Mouse (Mus musculus) kidney, embryonic 15.5 days (tissue): ENCODE results near the gene Phlpp1. TPM values are rescaled to one million over a fixed set of nuclear protein-coding genes. Genes with fewer than 3 reads are reported as not detected.

Experiments
- ATAC-seq: fragments of 200-750 bp; cut with Nextera tagmentation; replicated peaks from 2 replicates; pipeline ENCODE4 v1.8.0; 2017; ENCODE audit warnings: moderate TSS enrichment; ENCODE audit not compliant: low FRiP score
- H3K27ac ChIP-seq: fragments of 300-500 bp; sonication (generic); 2 replicates; pipeline ENCODE4 v1.5.1; 2015; ENCODE audit warnings: mild to moderate bottlenecking, inconsistent platforms
- H3K27me3 ChIP-seq: fragments of 300-500 bp; sonication (generic); 2 replicates; pipeline ENCODE4 v1.6.1; 2015; ENCODE audit warnings: inconsistent platforms
- H3K36me3 ChIP-seq: fragments of 300-500 bp; sonication (generic); 2 replicates; pipeline ENCODE4 v1.6.1; 2015; ENCODE audit warnings: inconsistent platforms
- H3K4me1 ChIP-seq: fragments of 300-500 bp; sonication (generic); 2 replicates; pipeline ENCODE4 v1.6.1; 2015; ENCODE audit warnings: inconsistent platforms
- H3K4me2 ChIP-seq: fragments of 300-500 bp; sonication (generic); 2 replicates; pipeline ENCODE4 v1.6.1; 2015; ENCODE audit warnings: moderate library complexity, mild to moderate bottlenecking, inconsistent platforms
- H3K4me3 ChIP-seq: fragments of 300-500 bp; sonication (generic); replicated peaks from 2 replicates; pipeline ENCODE4 v1.5.1; 2015; ENCODE audit warnings: mild to moderate bottlenecking, inconsistent platforms
- H3K9ac ChIP-seq: fragments of 300-500 bp; sonication (generic); 2 replicates; pipeline ENCODE4 v1.6.1; 2015; ENCODE audit warnings: mild to moderate bottlenecking, inconsistent platforms
- H3K9me3 ChIP-seq: fragments of 300-500 bp; sonication (generic); replicated peaks from 2 replicates; pipeline ENCODE4 v1.6.1; 2016; ENCODE audit warnings: inconsistent platforms
- WGBS: fragments of 180-500 bp; shearing (Covaris S2); methylation state at CpG from one replicate; pipeline ENCODE4 v1.1.7; 2015; ENCODE audit warnings: mixed read lengths; 5-methylcytosine and 5-hydroxymethylcytosine counted together
- polyA plus RNA-seq: library from polyadenylated mRNA; unstranded; fragments of >200 nt; fragmentation: Nextera tagmentation; extraction: Ambion mirVana; gene quantifications from 2 replicates; pipeline ENCODE4 v1.2.1, GENCODE M21; 2015

Gene Phlpp1
- polyA plus RNA-seq, result 3.2 and 3.5 TPM in 2 replicates

- under 1% methylated on average over 86 of the region's 113 CpGs for WGBS
- Histone ChIP-seq H3K4me2 (peak within 1 kb of the TSS; percentile 77), H3K27me3 (no peaks in the 10 kb centered on the region), H3K9me3 (no peaks in the 10 kb centered on the region), H3K36me3 (no peaks in the 10 kb centered on the region), H3K4me1 (peaks cover 37% of the 10 kb centered on the region), H3K9ac (peak within 1 kb of the TSS; percentile 85), H3K27ac (peak within 1 kb of the TSS; percentile 88), H3K4me3 (peak within 1 kb of the TSS; percentile 87)
- peak; percentile 99 for ATAC-seq
These were observed at the start of gene Phlpp1 for GRCm38 (mm10) chr1:106171241-106172220. Gene Phlpp1 (plus strand): TSS chr1:106171752.

DNA sequence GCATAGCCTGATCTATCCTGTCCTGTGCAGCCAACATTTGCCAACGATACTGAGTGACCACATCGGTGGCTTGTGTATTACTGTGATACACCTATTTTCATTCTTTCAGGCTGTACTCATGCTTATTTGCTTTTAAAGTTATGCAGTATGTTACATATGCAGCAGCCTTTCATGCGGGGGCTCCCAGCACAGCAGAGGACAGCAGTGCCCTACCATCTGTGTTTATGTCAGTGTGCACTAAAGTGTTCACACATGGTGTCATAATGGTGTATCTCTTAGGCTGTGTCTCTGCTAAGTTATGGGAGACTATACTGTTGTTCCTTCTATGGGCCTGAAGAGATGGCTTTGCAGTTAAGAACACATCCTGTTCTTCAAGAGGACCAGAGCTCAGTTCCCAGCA is 45.0 kb upstream of the Phlpp1 start:
- Histone ChIP-seq H3K9me3 (no peaks in the 10 kb centered on the region), H3K9ac (no peak overlapping the region), H3K4me3 (no peak overlapping the region), H3K27ac (no peak overlapping the region), H3K27me3 (no peaks in the 10 kb centered on the region), H3K4me1 (no peaks in the 10 kb centered on the region), H3K4me2 (no peak overlapping the region), H3K36me3 (no peaks in the 10 kb centered on the region)
- WGBS, result 95% methylated on average over 3 of the region's 3 CpGs
- ATAC-seq, result no peak

DNA sequence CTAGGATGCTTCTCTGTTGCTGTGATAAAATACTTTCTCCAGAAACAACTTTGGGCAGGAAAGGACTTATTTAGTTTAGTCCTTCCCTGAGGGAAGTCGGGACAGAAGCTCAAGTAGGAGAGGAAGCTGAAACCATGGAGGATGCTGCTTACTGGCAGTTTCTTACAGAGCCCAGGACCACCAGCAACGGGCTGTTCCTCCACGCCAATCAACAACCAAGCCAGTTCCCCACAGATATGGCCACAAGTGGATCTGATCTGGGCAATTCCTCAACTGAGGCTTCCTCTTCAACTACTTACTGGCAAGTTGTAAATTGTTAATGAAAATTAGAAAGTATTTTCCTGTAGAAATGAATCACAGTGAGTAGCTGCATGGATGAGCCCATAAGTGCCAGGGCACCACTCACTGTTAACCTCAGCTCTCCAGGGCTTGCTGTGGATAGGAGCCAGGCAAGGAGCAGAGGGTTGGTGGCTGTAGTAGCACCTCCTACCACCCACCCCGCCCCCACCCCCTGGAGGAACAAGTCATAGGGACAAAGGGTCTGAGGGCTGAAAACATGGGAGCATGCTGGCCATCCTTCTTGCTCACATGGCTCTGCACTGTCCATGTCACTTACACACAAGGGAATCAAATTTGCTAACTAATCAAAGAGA is 39.7 kb upstream of the Phlpp1 start:
- Histone ChIP-seq H3K36me3 (no peaks in the 10 kb centered on the region), H3K9me3 (no peaks in the 10 kb centered on the region), H3K4me2 (no peak overlapping the region), H3K4me1 (0 out of 2 replicates have a peak, but pooled peaks cover 2% of the 10 kb centered on the region), H3K27ac (no peak overlapping the region), H3K9ac (no peak overlapping the region), H3K27me3 (no peaks in the 10 kb centered on the region), H3K4me3 (no peak overlapping the region)
- no peak for ATAC-seq
- 66% methylated on average over 4 of the region's 4 CpGs for WGBS

- Histone ChIP-seq H3K9me3 (no peaks in the 10 kb centered on the region), H3K4me2 (no peak overlapping the region), H3K4me1 (0 out of 2 replicates have a peak, but pooled peaks cover 2% of the 10 kb centered on the region), H3K9ac (no peak overlapping the region), H3K27me3 (no peaks in the 10 kb centered on the region), H3K27ac (no peak overlapping the region), H3K4me3 (no peak overlapping the region), H3K36me3 (no peaks in the 10 kb centered on the region)
- no peak for ATAC-seq
- WGBS, result 44% methylated on average over 4 of the region's 4 CpGs
These were observed 39.2 kb upstream of the Phlpp1 start for GRCm38 (mm10) chr1:106132350-106132700.

GRCm38 (mm10) chr1:106138691-106139090 is 32.9 kb upstream of the Phlpp1 start:
- no peak for ATAC-seq
- H3K27me3 ChIP-seq, result no peaks in the 10 kb centered on the region
- no peak overlapping the region for H3K4me3 ChIP-seq
- H3K36me3 ChIP-seq, result no peaks in the 10 kb centered on the region
- 95% methylated on average over 2 of the region's 2 CpGs for WGBS
- H3K4me1 ChIP-seq, result no peaks in the 10 kb centered on the region
- H3K9me3 ChIP-seq, result no peaks in the 10 kb centered on the region
- no peak overlapping the region for H3K27ac ChIP-seq
- H3K4me2 ChIP-seq, result no peak overlapping the region
- no peak overlapping the region for H3K9ac ChIP-seq

DNA sequence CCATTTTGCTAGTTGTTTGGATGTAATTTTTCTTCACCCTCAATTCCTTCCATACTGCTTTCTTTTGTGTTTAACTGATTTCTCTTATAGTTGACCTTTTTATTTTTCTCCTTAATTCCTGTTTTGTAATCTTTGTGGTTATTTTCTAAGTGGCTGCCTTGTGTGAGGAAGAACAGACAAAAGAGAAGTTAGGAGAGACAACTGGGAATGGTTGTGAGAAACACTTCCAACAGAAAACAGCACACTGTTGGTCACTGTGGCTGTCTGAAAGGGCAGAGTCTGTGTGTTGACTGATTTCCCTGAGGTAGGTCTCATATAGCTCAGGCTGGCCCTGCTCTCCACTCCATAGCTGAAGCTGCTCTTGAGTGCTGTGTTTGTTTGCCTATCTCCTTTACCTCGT is 32.4 kb upstream of the Phlpp1 start:
- no peak for ATAC-seq

GRCm38 (mm10) chr1:106142010-106142409 is 29.5 kb upstream of the Phlpp1 start:
- Histone ChIP-seq H3K4me1 (no peaks in the 10 kb centered on the region), H3K36me3 (no peaks in the 10 kb centered on the region), H3K4me3 (no peak overlapping the region), H3K27ac (no peak overlapping the region), H3K27me3 (no peaks in the 10 kb centered on the region), H3K4me2 (no peak overlapping the region), H3K9ac (no peak overlapping the region), H3K9me3 (no peaks in the 10 kb centered on the region)
- 83% methylated on average over 1 of the region's 1 CpGs for WGBS
- no peak for ATAC-seq

More for the DNA sequence above, 32.4 kb upstream of the Phlpp1 start:
- H3K9ac ChIP-seq, result no peak overlapping the region
- no peaks in the 10 kb centered on the region for H3K27me3 ChIP-seq
- H3K9me3 ChIP-seq, result no peaks in the 10 kb centered on the region
- H3K4me2 ChIP-seq, result no peak overlapping the region
- H3K27ac ChIP-seq, result no peak overlapping the region
- no peaks in the 10 kb centered on the region for H3K36me3 ChIP-seq
- H3K4me1 ChIP-seq, result no peaks in the 10 kb centered on the region
- H3K4me3 ChIP-seq, result no peak overlapping the region
- WGBS, result 68% methylated on average over 1 of the region's 1 CpGs

GRCm38 (mm10) chr1:106144534-106144933 is 27.0 kb upstream of the Phlpp1 start:
- ATAC-seq, result no peak
- Histone ChIP-seq H3K4me2 (no peak overlapping the region), H3K36me3 (no peaks in the 10 kb centered on the region), H3K4me3 (no peak overlapping the region), H3K27ac (no peak overlapping the region), H3K9ac (no peak overlapping the region), H3K4me1 (no peaks in the 10 kb centered on the region), H3K27me3 (no peaks in the 10 kb centered on the region), H3K9me3 (no peaks in the 10 kb centered on the region)
- WGBS, result 82% methylated on average over 2 of the region's 2 CpGs

DNA sequence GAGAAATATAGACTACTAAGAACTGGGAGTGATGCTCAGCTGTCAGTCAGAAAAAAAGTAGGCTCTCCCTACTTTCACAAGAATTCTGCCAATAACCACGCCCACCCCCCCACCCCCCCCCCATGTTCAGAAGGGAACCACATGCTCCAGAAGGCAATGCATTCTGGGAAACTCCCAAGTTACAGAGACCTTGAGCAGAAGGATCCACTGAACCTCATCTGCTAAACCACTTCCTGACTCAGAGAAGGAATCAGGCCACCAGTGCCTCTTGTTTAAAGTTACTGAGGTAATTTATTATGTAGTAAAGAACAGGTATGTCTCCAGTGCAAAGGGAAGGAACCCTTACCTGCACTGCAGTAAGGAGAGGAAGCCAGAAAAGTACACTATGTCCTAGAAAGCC is 26.5 kb upstream of the Phlpp1 start:
- H3K27ac ChIP-seq, result no peak overlapping the region
- H3K27me3 ChIP-seq, result no peaks in the 10 kb centered on the region
- no peaks in the 10 kb centered on the region for H3K36me3 ChIP-seq
- WGBS, result 62% methylated on average over 1 of the region's 1 CpGs
- no peaks in the 10 kb centered on the region for H3K9me3 ChIP-seq
- H3K4me3 ChIP-seq, result no peak overlapping the region
- no peaks in the 10 kb centered on the region for H3K4me1 ChIP-seq
- no peak overlapping the region for H3K4me2 ChIP-seq
- ATAC-seq, result no peak
- no peak overlapping the region for H3K9ac ChIP-seq

- no peak overlapping the region for H3K4me2 ChIP-seq
- no peak overlapping the region for H3K9ac ChIP-seq
- no peaks in the 10 kb centered on the region for H3K36me3 ChIP-seq
- no peaks in the 10 kb centered on the region for H3K27me3 ChIP-seq
- no peak overlapping the region for H3K27ac ChIP-seq
- no peak overlapping the region for H3K4me3 ChIP-seq
- no peaks in the 10 kb centered on the region for H3K4me1 ChIP-seq
- H3K9me3 ChIP-seq, result no peaks in the 10 kb centered on the region
- WGBS, result 62% methylated on average over 4 of the region's 4 CpGs
- no peak for ATAC-seq
These were observed 25.9 kb upstream of the Phlpp1 start for GRCm38 (mm10) chr1:106145565-106146190.

- Histone ChIP-seq H3K9me3 (no peaks in the 10 kb centered on the region), H3K27ac (no peak overlapping the region), H3K4me1 (no peaks in the 10 kb centered on the region), H3K36me3 (no peaks in the 10 kb centered on the region), H3K4me3 (no peak overlapping the region), H3K9ac (no peak overlapping the region), H3K27me3 (no peaks in the 10 kb centered on the region), H3K4me2 (no peak overlapping the region)
- no peak for ATAC-seq
- WGBS, result 79% methylated on average over 17 of the region's 17 CpGs
These were observed 22.9 kb upstream of the Phlpp1 start for GRCm38 (mm10) chr1:106148386-106149380.
